Mouse (Mus musculus): ENCODE measurements at regions not wholly inside any gene's neighbourhood (a gene's known extent, or its start where the extent isn't known, plus 50 kb on each side); places are given as distances from the start of the nearest gene placed in this dataset.

- no peak for TF ChIP-seq EP300 (IDR thresholded peaks at IDR 0.05; ENCODE audit: insufficient read depth, low read depth, low read length)
- no peak for TF ChIP-seq POLR2A (IDR thresholded peaks at IDR 0.05; ENCODE audit: insufficient read depth, low read depth, low read length)
Measured at GRCm38 (mm10) chr8:113581098-113581497, 54.3 kb upstream of the Mon1b start.

All from heart, adult 2 months (tissue).